Mouse (Mus musculus) ZHBTc4 (cell line): ENCODE measurements around the gene Atg10.

Experiments used
- DNase-seq: peaks from one replicate; pipeline ENCODE4 v3.0.0-alpha.2; 2011; ENCODE audit warnings: low read depth, low spot score

Gene Atg10

GRCm38 (mm10) chr13:91023447-91023846, 200.3 kb downstream of the Atg10 start:
- no peak for DNase-seq

GRCm38 (mm10) chr13:91011851-91012250, 211.9 kb downstream of the Atg10 start:
- DNase-seq, result peak; percentile 25

- DNase-seq, result no peak
Observed at GRCm38 (mm10) chr13:90995034-90995629, 228.6 kb downstream of the Atg10 start.

- peak; percentile 48 for DNase-seq
Observed at GRCm38 (mm10) chr13:90993602-90994001, 230.2 kb downstream of the Atg10 start.

GRCm38 (mm10) chr13:90992948-90993347, 230.8 kb downstream of the Atg10 start:
- DNase-seq, result no peak

GRCm38 (mm10) chr13:90988226-90988625, 235.5 kb downstream of the Atg10 start:
- no peak for DNase-seq

- no peak for DNase-seq
Observed at GRCm38 (mm10) chr13:90985417-90985816, 238.4 kb downstream of the Atg10 start.

- DNase-seq, result no peak
Observed at GRCm38 (mm10) chr13:90984073-90984472, 239.7 kb downstream of the Atg10 start.

GRCm38 (mm10) chr13:90981798-90982197, 242.0 kb downstream of the Atg10 start:
- no peak for DNase-seq

- no peak for DNase-seq
Observed at GRCm38 (mm10) chr13:90980878-90981674, 242.7 kb downstream of the Atg10 start.

- DNase-seq, result no peak
Observed at GRCm38 (mm10) chr13:90977057-90977456, 246.7 kb downstream of the Atg10 start.

GRCm38 (mm10) chr13:90973409-90973808, 250.4 kb downstream of the Atg10 start:
- DNase-seq, result no peak

GRCm38 (mm10) chr13:90970259-90971017, 253.3 kb downstream of the Atg10 start:
- DNase-seq, result no peak

- DNase-seq, result no peak
Observed at GRCm38 (mm10) chr13:90968940-90969339, 254.8 kb downstream of the Atg10 start.

GRCm38 (mm10) chr13:90967422-90967821, 256.3 kb downstream of the Atg10 start:
- DNase-seq, result peak; percentile 68

- DNase-seq, result no peak
Observed at GRCm38 (mm10) chr13:90965996-90966395, 257.8 kb downstream of the Atg10 start.

GRCm38 (mm10) chr13:90964511-90964910, 259.3 kb downstream of the Atg10 start:
- no peak for DNase-seq

- DNase-seq, result no peak
Observed at GRCm38 (mm10) chr13:90962836-90963760, 260.7 kb downstream of the Atg10 start.

GRCm38 (mm10) chr13:90960591-90960990, 263.2 kb downstream of the Atg10 start:
- DNase-seq, result no peak

GRCm38 (mm10) chr13:90958894-90959293, 264.9 kb downstream of the Atg10 start:
- no peak for DNase-seq

GRCm38 (mm10) chr13:90939600-90939999, 284.2 kb downstream of the Atg10 start:
- DNase-seq, result no peak
